Mouse (Mus musculus) heart, embryonic 14.5 days (tissue): ENCODE measurements at regions not wholly inside any gene's neighbourhood (a gene's known extent, or its start where the extent isn't known, plus 50 kb on each side); places are given as distances from the start of the nearest gene placed in this dataset.

Experiments used
- ATAC-seq: fragments of 200-750 bp; cut with Nextera tagmentation; 2 replicates; pipeline ENCODE4 v1.8.0; 2017; ENCODE audit warnings: low read depth, moderate TSS enrichment; ENCODE audit not compliant: insufficient number of reproducible peaks, insufficient read depth, low FRiP score
- H3K27ac ChIP-seq, 2 experiments: fragments of 200-500 bp in 1 of 2; fragments of 300-500 bp in 1 of 2; sonication (generic) in 1 of 2; replicated peaks in 1 of 2; 2 replicates each; pipeline ENCODE4 v1.5.1; 2012 to 2014; ENCODE audit warnings: low read depth in 2 of 2, low read length in 2 of 2, control low read depth in 1 of 2, mild to moderate bottlenecking in 1 of 2, mixed read lengths in 1 of 2; ENCODE audit not compliant: control insufficient read depth in 1 of 2, insufficient read depth in 1 of 2
- H3K27me3 ChIP-seq: fragments of 300-500 bp; sonication (generic); 2 replicates; pipeline ENCODE4 v1.6.1; 2014; ENCODE audit warnings: mild to moderate bottlenecking, low read length, control low read depth; ENCODE audit not compliant: control insufficient read depth, insufficient read depth
- H3K36me3 ChIP-seq: fragments of 300-500 bp; sonication (generic); 2 replicates; pipeline ENCODE4 v1.6.1; 2014; ENCODE audit warnings: mild to moderate bottlenecking, control low read depth, low read length, mixed read lengths; ENCODE audit not compliant: control insufficient read depth, insufficient read depth
- H3K4me1 ChIP-seq, 2 experiments: fragments of 200-500 bp in 1 of 2; fragments of 300-500 bp in 1 of 2; sonication (generic) in 1 of 2; 2 replicates each; pipeline ENCODE4 v1.6.1; 2012 to 2014; ENCODE audit warnings: low read length in 2 of 2, control low read depth in 1 of 2, mixed read lengths in 1 of 2; ENCODE audit not compliant: control insufficient read depth in 2 of 2, insufficient read depth in 2 of 2
- H3K4me2 ChIP-seq: fragments of 300-500 bp; sonication (generic); 2 replicates; pipeline ENCODE4 v1.6.1; 2014; ENCODE audit warnings: mild to moderate bottlenecking, low read length
- H3K4me3 ChIP-seq, 2 experiments: fragments of 200-500 bp in 1 of 2; fragments of 300-500 bp in 1 of 2; sonication (generic) in 1 of 2; 2 replicates each; pipeline ENCODE4 v1.5.1; 2012 to 2014; ENCODE audit warnings: low read length in 2 of 2, mild to moderate bottlenecking in 2 of 2, control low read depth in 1 of 2, low read depth in 1 of 2, moderate library complexity in 1 of 2; ENCODE audit not compliant: control insufficient read depth in 1 of 2, insufficient read depth in 1 of 2
- H3K9ac ChIP-seq: fragments of 300-500 bp; sonication (generic); 2 replicates; pipeline ENCODE4 v1.6.1; 2014; ENCODE audit warnings: mild to moderate bottlenecking, low read length
- H3K9me3 ChIP-seq: fragments of 300-500 bp; sonication (generic); 2 replicates; pipeline ENCODE4 v1.6.1; 2016; ENCODE audit warnings: low read length, control low read depth; ENCODE audit not compliant: control insufficient read depth
- WGBS: fragments of 180-500 bp; shearing (Covaris S2); extraction: QIAGEN DNeasy Blood & Tissue Kit; methylation state at CpG from one replicate; pipeline ENCODE4 v1.1.7; 2014; 5-methylcytosine and 5-hydroxymethylcytosine counted together

GRCm38 (mm10) chr2:160507371-160507770, 138.3 kb upstream of the Top1 start:
- ATAC-seq: no peak
- H3K36me3 ChIP-seq: no peaks in the 10 kb centered on the region
- no peak overlapping the region for H3K4me3 ChIP-seq
- H3K9me3 ChIP-seq: no peaks in the 10 kb centered on the region
- H3K27me3 ChIP-seq: no peaks in the 10 kb centered on the region
- WGBS: 78% methylated on average over 9 of the region's 9 CpGs
- no peak overlapping the region for H3K27ac ChIP-seq
- H3K4me2 ChIP-seq: no peak overlapping the region
- H3K4me1 ChIP-seq: peaks cover 5 to 6% of the 10 kb centered on the region in 2 experiments; a peak in 1 of 4 replicates
- H3K9ac ChIP-seq: no peak overlapping the region

GRCm38 (mm10) chr2:160507816-160508564, 137.7 kb upstream of the Top1 start:
- H3K36me3 ChIP-seq: no peaks in the 10 kb centered on the region
- no peak overlapping the region for H3K9ac ChIP-seq
- no peak overlapping the region for H3K4me3 ChIP-seq
- H3K9me3 ChIP-seq: no peaks in the 10 kb centered on the region
- no peak overlapping the region for H3K27ac ChIP-seq
- ATAC-seq: no peak
- H3K4me1 ChIP-seq: peaks cover 5 to 6% of the 10 kb centered on the region in 2 experiments; a peak in 1 of 4 replicates
- WGBS: 56% methylated on average over 22 of the region's 22 CpGs
- H3K4me2 ChIP-seq: no peak overlapping the region
- H3K27me3 ChIP-seq: no peaks in the 10 kb centered on the region

- Histone ChIP-seq H3K9me3 (no peaks in the 10 kb centered on the region), H3K4me1 (peaks cover 5 to 6% of the 10 kb centered on the region in 2 experiments; a peak in 1 of 4 replicates), H3K4me2 (no peak overlapping the region), H3K4me3 (no peak overlapping the region), H3K9ac (no peak overlapping the region), H3K27me3 (no peaks in the 10 kb centered on the region), H3K36me3 (no peaks in the 10 kb centered on the region), H3K27ac (no peak overlapping the region; a peak in 2 of 4 replicates)
- WGBS: 89% methylated on average over 5 of the region's 5 CpGs
- ATAC-seq: peak; percentile 45; the same call in 1 of the 2 replicates
Observed at GRCm38 (mm10) chr2:160510159-160510558, 135.5 kb upstream of the Top1 start.

- WGBS: 26% methylated on average over 14 of the region's 14 CpGs
- peaks cover 1% of the 10 kb centered on the region; the same call in 1 of the 2 replicates for H3K27me3 ChIP-seq
Observed at GRCm38 (mm10) chr2:160510635-160511421, 134.9 kb upstream of the Top1 start.

GRCm38 (mm10) chr2:160515621-160516020, 130.1 kb upstream of the Top1 start:
- H3K4me1 ChIP-seq: peaks cover under 1 to 4% of the 10 kb centered on the region in 2 experiments; a peak in 1 of 4 replicates
- H3K27ac ChIP-seq: no peak overlapping the region
- H3K4me3 ChIP-seq: no peak overlapping the region
- H3K4me2 ChIP-seq: no peak overlapping the region
- peaks cover 10% of the 10 kb centered on the region; the same call in 1 of the 2 replicates for H3K27me3 ChIP-seq
- ATAC-seq: no peak
- H3K9me3 ChIP-seq: no peaks in the 10 kb centered on the region
- H3K36me3 ChIP-seq: no peaks in the 10 kb centered on the region
- WGBS: 38% methylated on average over 6 of the region's 6 CpGs
- H3K9ac ChIP-seq: no peak overlapping the region

More at GRCm38 (mm10) chr2:160510635-160511421, 134.9 kb upstream of the Top1 start:
- no peak overlapping the region for H3K4me3 ChIP-seq
- H3K36me3 ChIP-seq: no peaks in the 10 kb centered on the region
- peak; percentile 63 for ATAC-seq
- H3K4me2 ChIP-seq: no peak overlapping the region
- no peak overlapping the region for H3K9ac ChIP-seq
- H3K4me1 ChIP-seq: peaks cover 5 to 6% of the 10 kb centered on the region in 2 experiments; a peak in 1 of 4 replicates
- H3K27ac ChIP-seq: no peak overlapping the region; a peak in 2 of 4 replicates
- H3K9me3 ChIP-seq: no peaks in the 10 kb centered on the region

GRCm38 (mm10) chr2:160516526-160516925, 129.2 kb upstream of the Top1 start:
- H3K4me1 ChIP-seq: no peaks in the 10 kb centered on the region
- no peaks in the 10 kb centered on the region for H3K9me3 ChIP-seq
- no peak for ATAC-seq
- peaks cover 10% of the 10 kb centered on the region; the same call in 1 of the 2 replicates for H3K27me3 ChIP-seq
- no peak overlapping the region for H3K27ac ChIP-seq
- H3K4me2 ChIP-seq: no peak overlapping the region
- no peaks in the 10 kb centered on the region for H3K36me3 ChIP-seq
- no peak overlapping the region for H3K4me3 ChIP-seq
- no peak overlapping the region for H3K9ac ChIP-seq
- 18% methylated on average over 6 of the region's 6 CpGs for WGBS

- no peak overlapping the region for H3K4me3 ChIP-seq
- no peak overlapping the region for H3K9ac ChIP-seq
- 66% methylated on average over 9 of the region's 9 CpGs for WGBS
- no peak overlapping the region for H3K27ac ChIP-seq
- H3K4me1 ChIP-seq: peaks cover 4% of the 10 kb centered on the region in 2 experiments; a peak in 2 of 4 replicates
- H3K27me3 ChIP-seq: no peaks in the 10 kb centered on the region
- no peaks in the 10 kb centered on the region for H3K36me3 ChIP-seq
- no peaks in the 10 kb centered on the region for H3K9me3 ChIP-seq
- no peak overlapping the region for H3K4me2 ChIP-seq
- peak; percentile 51; the same call in 1 of the 2 replicates for ATAC-seq
Observed at GRCm38 (mm10) chr2:160525301-160526205, 120.1 kb upstream of the Top1 start.
